ENCODE assay signal across 14 mouse cellular contexts in the genomic region with DNA sequence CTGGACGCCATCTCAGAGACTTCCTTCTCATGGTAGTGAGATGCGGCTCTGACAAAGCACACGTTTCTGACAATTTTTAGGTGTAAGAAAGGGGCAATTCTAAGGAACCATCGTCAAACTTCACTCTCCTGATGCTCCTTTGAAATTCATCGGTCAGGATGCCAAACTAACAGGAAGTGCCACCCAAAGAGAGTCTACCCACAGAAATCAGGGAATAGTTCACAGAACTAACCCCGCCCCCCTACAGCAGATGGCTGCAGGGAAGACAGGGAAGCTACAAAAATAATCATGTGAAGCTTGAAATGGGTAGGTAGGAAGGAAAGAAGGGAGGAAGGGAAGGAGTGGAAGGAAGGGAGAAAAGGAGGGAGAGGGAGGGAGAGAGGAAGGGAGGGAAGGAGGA.
A peak's percentile ranks its signal among the peaks of the same experiment; 100 is the strongest.
DNase-seq lines count a peak whose midpoint lies in the region.
"Had no signal": no experiment of that assay in that cellular context is flagged by ENCODE, and none has a peak within 500 bp of the region (broad histone marks: within the 10 kb centered on the region; RNA-seq: fewer than 3 reads in every experiment).

No protein-coding gene starts in this region.

- peak; percentile 38 for DNase-seq in layer of hippocampus, adult 11-12 months (ENCODE audit: low spot score)
- DNase-seq in layer of hippocampus, adult 9-10 months (ENCODE audit: low spot score): no peak
- peak; percentile 55 to 78 for DNase-seq in frontal cortex, postnatal 36 days (ENCODE audit: low spot score in 2 of 2)
- DNase-seq in left cerebral cortex, adult 9 months (ENCODE audit: low spot score in 2 of 2): peak; percentile 22 to 68
- peak; percentile 52 for DNase-seq in right cerebral cortex, postnatal 25 days
- DNase-seq in urinary bladder, postnatal 4 days (ENCODE audit: low spot score in 2 of 2): no peak
- DNase-seq in lung, postnatal 4 days: no peak
- DNase-seq in cerebellum, postnatal 36 days: no peak
- DNase-seq: adrenal gland, postnatal 10 days; cerebellum, adult 8-10 months; heart, postnatal 14 days; kidney, postnatal 36 days; lung, adult 18-20 months; lung, postnatal 10 days had no signal

Comparison
In these comparisons a context has a peak if more than half of its experiments do, and no peak if none do; other contexts are left out.
1. DNase-seq: peak in layer of hippocampus, adult 11-12 months (single experiment), frontal cortex, postnatal 36 days (2 of 2), left cerebral cortex, adult 9 months (2 of 2) and right cerebral cortex, postnatal 25 days (single experiment); none in layer of hippocampus, adult 9-10 months (single experiment), urinary bladder, postnatal 4 days (0 of 2), lung, postnatal 4 days (0 of 2) and cerebellum, postnatal 36 days (0 of 2).